Mouse (Mus musculus) embryonic facial prominence, embryonic 11.5 days (tissue): ENCODE data around the gene Prss30. TPM values are rescaled to one million over a fixed set of nuclear protein-coding genes. Genes with fewer than 3 reads are reported as not detected.
"Not testable (repeated sequence)": the region's sequence is repeated elsewhere in the genome, so short reads cannot be mapped to it uniquely, and the experiment has no call there.

Experiments
- ATAC-seq: fragments of 200-750 bp; cut with Nextera tagmentation; replicated peaks from 2 replicates; pipeline ENCODE4 v1.8.0; 2017; ENCODE audit warnings: low read depth; ENCODE audit not compliant: insufficient number of reproducible peaks, low FRiP score, low TSS enrichment
- DNase-seq: peaks from one replicate; pipeline ENCODE4 v3.0.0-alpha.2; 2015; ENCODE audit warnings: low spot score
- H3K27ac ChIP-seq: fragments of 300-500 bp; sonication (generic); replicated peaks from 2 replicates; pipeline ENCODE4 v1.5.1; 2014; ENCODE audit warnings: mild to moderate bottlenecking, low read depth, low read length, control low read depth
- H3K27me3 ChIP-seq: fragments of 300-500 bp; sonication (generic); 2 replicates; pipeline ENCODE4 v1.6.1; 2014; ENCODE audit warnings: mild to moderate bottlenecking, low read length, moderate library complexity, mixed read lengths; ENCODE audit not compliant: control insufficient read depth, insufficient read depth
- H3K36me3 ChIP-seq: fragments of 300-500 bp; sonication (generic); replicated peaks from 2 replicates; pipeline ENCODE4 v1.6.1; 2014; ENCODE audit warnings: low read depth, mild to moderate bottlenecking, low read length, moderate library complexity, mixed read lengths; ENCODE audit not compliant: control insufficient read depth, insufficient read depth
- H3K4me1 ChIP-seq: fragments of 300-500 bp; sonication (generic); 2 replicates; pipeline ENCODE4 v1.6.1; 2014; ENCODE audit warnings: low read length, mixed read lengths; ENCODE audit not compliant: control insufficient read depth, insufficient read depth
- H3K4me2 ChIP-seq: fragments of 300-500 bp; sonication (generic); 2 replicates; pipeline ENCODE4 v1.6.1; 2014; ENCODE audit warnings: low read depth, mild to moderate bottlenecking, control low read depth, low read length, moderate library complexity
- H3K4me3 ChIP-seq: fragments of 300-500 bp; sonication (generic); 2 replicates; pipeline ENCODE4 v1.5.1; 2014; ENCODE audit warnings: low read depth, low read length, control low read depth
- H3K9ac ChIP-seq: fragments of 300-500 bp; sonication (generic); replicated peaks from 2 replicates; pipeline ENCODE4 v1.6.1; 2014; ENCODE audit warnings: mild to moderate bottlenecking, control low read depth, low read length
- H3K9me3 ChIP-seq: fragments of 300-500 bp; sonication (generic); replicated peaks from 2 replicates; pipeline ENCODE4 v1.6.1; 2016; ENCODE audit warnings: mild to moderate bottlenecking, low read length, inconsistent platforms, mixed read lengths; ENCODE audit not compliant: control insufficient read depth
- WGBS: fragments of 180-500 bp; shearing (Covaris S2); extraction: QIAGEN DNeasy Blood & Tissue Kit; methylation state at CpG from one replicate; pipeline ENCODE4 v1.1.7; 2014; 5-methylcytosine and 5-hydroxymethylcytosine counted together
- polyA plus RNA-seq: library from polyadenylated mRNA; unstranded; fragments of >200 nt; fragmentation: Nextera tagmentation; extraction: Ambion mirVana; gene quantifications from 2 replicates; pipeline ENCODE4 v1.2.1, GENCODE M21; 2014

Gene Prss30
- polyA plus RNA-seq, 1 experiment from 2014 or later, result not detected

DNA sequence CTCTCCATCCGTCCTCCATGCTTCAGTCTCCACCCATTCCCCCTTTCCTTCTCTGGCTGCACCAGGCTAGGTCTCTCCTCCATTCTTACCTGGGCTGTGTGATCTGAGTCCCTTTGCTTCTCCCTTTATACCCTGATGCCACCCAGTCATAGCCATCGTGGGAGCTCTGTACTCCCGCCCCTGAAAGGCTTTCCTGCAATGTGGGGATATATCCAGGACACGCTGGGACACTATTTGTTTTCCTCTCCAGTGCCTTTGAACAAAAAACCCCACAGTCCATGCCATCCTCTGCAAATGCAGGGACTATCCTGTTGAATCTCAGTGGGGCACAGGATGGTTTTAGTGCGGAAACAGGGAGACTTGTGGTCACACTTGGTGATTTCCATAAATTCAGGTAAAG is 25.2 kb downstream of the Prss30 start, which contains the start of gene Sbpl:
TSS of gene Sbpl (minus strand) at position 101 of the 400 bp plus-strand sequence.
- Histone ChIP-seq H3K27ac (no peak within 1 kb of the TSS), H3K4me1 (no peaks in the 10 kb centered on the region), H3K27me3 (no peaks in the 10 kb centered on the region), H3K36me3 (no peaks in the 10 kb centered on the region), H3K9me3 (no peaks in the 10 kb centered on the region), H3K4me2 (no peak within 1 kb of the TSS), H3K9ac (no peak within 1 kb of the TSS), H3K4me3 (no peak within 1 kb of the TSS)
- WGBS, result 77% methylated on average over 5 of the region's 5 CpGs
- DNase-seq, result no peak
- ATAC-seq, result no peak

DNA sequence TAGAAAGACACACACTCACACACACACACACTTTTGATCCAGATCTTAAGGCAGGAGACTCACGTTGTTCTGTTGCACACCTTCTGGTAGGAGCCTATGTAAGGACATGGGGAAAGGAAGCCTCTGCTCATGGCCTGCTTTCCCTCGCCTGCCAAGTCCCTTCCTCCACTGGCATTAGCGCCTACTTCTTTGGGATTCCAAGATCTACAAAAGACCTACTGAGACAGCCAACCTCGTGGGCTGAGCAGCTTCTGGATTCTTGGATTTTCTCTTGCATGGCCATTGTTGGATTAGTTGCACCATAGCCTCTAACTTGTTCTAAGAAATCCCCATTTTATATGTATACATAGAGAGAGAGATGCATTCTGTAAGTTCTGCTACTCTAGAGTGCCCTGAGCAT is 29.5 kb downstream of the Prss30 start:
- not testable (repeated sequence) for H3K4me3 ChIP-seq, H3K4me2 ChIP-seq, H3K9me3 ChIP-seq, H3K36me3 ChIP-seq, H3K9ac ChIP-seq, H3K4me1 ChIP-seq, H3K27me3 ChIP-seq, H3K27ac ChIP-seq, DNase-seq, ATAC-seq
- WGBS, result 77% methylated on average over 4 of the region's 4 CpGs

DNA sequence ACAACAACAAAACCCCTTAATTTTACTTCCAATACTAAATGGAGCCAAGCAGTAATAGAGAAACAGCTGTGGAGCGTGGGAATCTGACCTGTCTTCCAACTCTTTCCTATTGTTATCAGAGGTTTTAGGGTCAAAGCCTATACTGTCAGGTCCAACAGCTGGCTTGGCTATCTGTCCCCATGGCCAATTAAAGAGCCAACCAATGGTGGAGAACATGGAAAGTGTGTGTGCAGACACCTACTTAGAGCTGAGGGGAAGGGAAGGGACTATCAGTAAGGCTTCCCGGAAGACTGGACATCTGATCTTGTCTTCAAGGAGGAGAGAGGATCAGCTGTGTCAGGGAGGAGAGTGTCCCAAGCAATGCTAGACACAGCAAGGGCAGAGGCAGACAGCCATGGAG is 31.3 kb downstream of the Prss30 start:
- H3K9ac ChIP-seq, result no peak overlapping the region
- no peak overlapping the region for H3K4me2 ChIP-seq
- H3K4me1 ChIP-seq, result no peaks in the 10 kb centered on the region
- H3K4me3 ChIP-seq, result no peak overlapping the region
- no peak overlapping the region for H3K27ac ChIP-seq
- WGBS, result 81% methylated on average over 2 of the region's 2 CpGs
- H3K27me3 ChIP-seq, result no peaks in the 10 kb centered on the region
- no peak for DNase-seq
- no peak for ATAC-seq
- no peaks in the 10 kb centered on the region for H3K36me3 ChIP-seq
- H3K9me3 ChIP-seq, result no peaks in the 10 kb centered on the region

DNA sequence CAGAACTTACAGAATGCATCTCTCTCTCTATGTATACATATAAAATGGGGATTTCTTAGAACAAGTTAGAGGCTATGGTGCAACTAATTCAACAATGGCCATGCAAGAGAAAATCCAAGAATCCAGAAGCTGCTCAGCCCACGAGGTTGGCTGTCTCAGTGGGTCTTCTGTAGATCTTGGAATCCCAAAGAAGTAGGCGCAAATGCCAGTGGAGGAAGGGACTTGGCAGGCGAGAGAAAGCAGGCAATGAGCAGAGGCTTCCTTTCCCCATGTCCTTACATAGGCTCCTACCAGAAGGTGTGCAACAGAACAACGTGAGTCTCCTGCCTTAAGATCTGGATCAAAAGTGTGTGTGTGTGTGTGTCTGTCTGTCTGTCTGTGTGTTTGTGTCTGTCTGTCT is 32.9 kb downstream of the Prss30 start:
- not testable (repeated sequence) for H3K9me3 ChIP-seq, H3K36me3 ChIP-seq, H3K9ac ChIP-seq, DNase-seq, H3K4me3 ChIP-seq, H3K27ac ChIP-seq, H3K27me3 ChIP-seq, H3K4me2 ChIP-seq, H3K4me1 ChIP-seq, ATAC-seq
- 73% methylated on average over 4 of the region's 4 CpGs for WGBS

DNA sequence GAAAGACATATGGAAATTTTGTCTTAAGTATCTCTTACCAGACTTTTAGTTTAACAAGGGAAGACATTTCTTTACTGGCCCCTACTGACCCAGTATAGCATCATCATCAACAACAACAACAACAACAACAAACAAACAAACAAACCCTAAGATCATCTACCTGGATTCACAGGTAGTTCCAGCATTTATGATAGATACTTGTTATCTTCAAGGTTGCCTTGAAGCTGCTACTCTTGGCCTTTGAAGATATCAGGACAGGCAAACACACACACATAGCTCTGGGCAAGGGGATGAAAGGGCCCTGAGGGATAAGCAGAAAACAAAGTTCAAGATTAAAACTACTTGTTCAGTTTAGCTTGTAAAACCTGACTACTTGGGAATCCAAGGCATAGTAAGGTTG is 39.0 kb downstream of the Prss30 start, which contains the start of gene Sbp:
TSS of gene Sbp (plus strand) at position 301 of the 400 bp plus-strand sequence.
- Histone ChIP-seq H3K27ac (no peak within 1 kb of the TSS), H3K9ac (no peak within 1 kb of the TSS), H3K4me1 (no peaks in the 10 kb centered on the region), H3K4me2 (no peak within 1 kb of the TSS), H3K36me3 (no peaks in the 10 kb centered on the region), H3K4me3 (no peak within 1 kb of the TSS), H3K9me3 (no peaks in the 10 kb centered on the region), H3K27me3 (no peaks in the 10 kb centered on the region)
- DNase-seq (no peak), ATAC-seq (no peak)

DNA sequence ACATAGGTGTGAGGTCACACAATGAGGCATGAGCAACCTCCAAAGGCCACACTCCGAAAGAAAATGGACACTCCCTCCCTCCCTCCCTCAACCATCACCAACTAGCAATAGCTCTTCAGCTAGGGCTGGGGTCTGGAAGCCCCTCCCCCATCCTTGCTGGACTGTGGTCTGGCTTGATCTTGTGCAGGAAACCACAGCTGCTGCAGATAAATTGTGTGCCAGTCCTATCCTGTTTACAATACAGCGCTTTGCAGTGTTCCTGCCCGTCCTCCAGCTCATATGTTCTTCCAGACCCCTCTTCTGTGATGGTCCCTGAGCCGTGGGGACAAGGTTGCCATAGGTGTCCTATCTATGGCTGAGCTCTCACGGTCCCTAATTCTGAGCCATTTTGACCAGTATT is 49.2 kb downstream of the Prss30 start:
- Histone ChIP-seq H3K4me3 (no peak overlapping the region), H3K4me2 (no peak overlapping the region), H3K27ac (no peak overlapping the region), H3K4me1 (no peaks in the 10 kb centered on the region), H3K9me3 (no peaks in the 10 kb centered on the region), H3K36me3 (no peaks in the 10 kb centered on the region), H3K9ac (no peak overlapping the region), H3K27me3 (no peaks in the 10 kb centered on the region)
- 85% methylated on average over 5 of the region's 5 CpGs for WGBS
- DNase-seq (no peak), ATAC-seq (no peak)

DNA sequence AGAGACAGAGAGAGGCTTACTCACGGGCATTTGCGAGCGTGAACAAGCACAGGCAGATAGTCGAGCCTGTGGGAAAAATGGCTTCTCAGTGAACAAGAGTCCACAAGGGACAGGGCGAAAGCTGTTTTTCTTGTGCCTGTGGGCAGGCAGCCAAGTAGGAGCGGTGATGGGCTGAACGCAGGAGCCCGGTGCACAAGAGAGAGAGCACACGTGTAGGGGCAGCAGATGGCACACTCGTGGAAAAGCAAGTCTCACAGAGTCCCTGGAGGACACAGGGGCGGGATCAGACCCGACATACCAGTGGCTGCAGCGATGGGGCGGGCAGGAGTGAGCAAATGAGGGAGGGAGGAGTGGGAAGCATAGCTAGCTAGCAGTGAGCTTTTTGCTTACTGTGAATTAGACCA is 55.3 kb downstream of the Prss30 start:
- Histone ChIP-seq H3K4me3 (peak overlapping the region; percentile 54), H3K36me3 (no peaks in the 10 kb centered on the region), H3K27me3 (no peaks in the 10 kb centered on the region), H3K9me3 (no peaks in the 10 kb centered on the region), H3K4me1 (peaks cover 2% of the 10 kb centered on the region; the same call in 1 of the 2 replicates), H3K4me2 (peak overlapping the region; percentile 72), H3K27ac (peak overlapping the region; percentile 74), H3K9ac (peak overlapping the region; percentile 71)
- ATAC-seq (peak; percentile 82), DNase-seq (peak; percentile 76)
- whole genome bisulfite sequencing, result under 1% methylated on average over 14 of the region's 14 CpGs

DNA sequence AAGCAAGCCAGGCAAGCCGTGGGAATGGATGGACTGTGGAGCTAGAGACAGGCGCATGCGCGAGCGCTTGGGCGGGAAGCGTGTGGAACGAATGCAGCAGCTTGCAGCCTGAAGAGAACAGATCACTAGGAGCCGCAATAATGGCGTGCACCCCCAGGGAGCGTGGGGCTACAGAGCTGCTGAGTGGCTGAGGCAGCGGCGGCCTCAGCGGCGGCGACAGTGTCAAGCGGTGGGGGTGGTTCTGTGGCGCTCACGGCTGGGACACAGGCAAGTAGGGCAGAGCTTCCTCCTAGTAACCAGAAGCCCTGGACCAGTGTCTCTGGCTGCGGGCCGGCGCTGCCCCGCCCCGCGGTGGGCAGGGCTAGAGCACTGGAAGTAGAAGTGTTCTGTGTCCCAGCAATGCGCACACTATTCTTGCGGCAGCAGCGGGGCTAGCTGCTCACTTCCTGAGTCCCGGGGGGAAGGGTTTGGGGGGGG is 55.8 kb downstream of the Prss30 start:
- Histone ChIP-seq H3K27ac (peak overlapping the region; percentile 74), H3K4me3 (peak overlapping the region; percentile 54), H3K36me3 (no peaks in the 10 kb centered on the region), H3K4me1 (peaks cover 2% of the 10 kb centered on the region; the same call in 1 of the 2 replicates), H3K4me2 (peak overlapping the region; percentile 72), H3K9ac (peak overlapping the region; percentile 71), H3K27me3 (no peaks in the 10 kb centered on the region), H3K9me3 (no peaks in the 10 kb centered on the region)
- WGBS, result under 1% methylated on average over 29 of the region's 29 CpGs
- DNase-seq (peak; percentile 92), ATAC-seq (peak; percentile 98)
